Mouse (Mus musculus) thymus, adult 2 months (tissue): ENCODE measurements around the gene Hmg20b. TPM values are rescaled to one million over a fixed set of nuclear protein-coding genes. Genes with fewer than 3 reads are reported as not detected.
A peak's percentile ranks its signal among the peaks of the same experiment; 100 is the strongest.

Experiments
- DNase-seq: peaks from one replicate; pipeline ENCODE4 v3.0.0; 2021
- H3K27ac ChIP-seq: fragments of 200-500 bp; 2 replicates; pipeline ENCODE4 v1.5.1; 2012; ENCODE audit warnings: low read length, control low read depth; ENCODE audit not compliant: control insufficient read depth, insufficient read depth
- H3K27me3 ChIP-seq: fragments of 200-500 bp; 2 replicates; pipeline ENCODE4 v1.6.1; 2012; ENCODE audit warnings: mild to moderate bottlenecking, low read length, moderate library complexity, mixed read lengths; ENCODE audit not compliant: control insufficient read depth, insufficient read depth
- H3K36me3 ChIP-seq: fragments of 200-500 bp; 2 replicates; pipeline ENCODE4 v1.6.1; 2012; ENCODE audit warnings: mild to moderate bottlenecking, low read length, moderate library complexity; ENCODE audit not compliant: control insufficient read depth, insufficient read depth
- H3K4me1 ChIP-seq: fragments of 200-500 bp; replicated peaks from 2 replicates; pipeline ENCODE4 v1.6.1; 2012; ENCODE audit warnings: low read length; ENCODE audit not compliant: control insufficient read depth, insufficient read depth
- H3K4me3 ChIP-seq: fragments of 200-500 bp; 2 replicates; pipeline ENCODE4 v1.5.1; 2012; ENCODE audit warnings: mild to moderate bottlenecking, low read length, control low read depth, moderate library complexity; ENCODE audit not compliant: control insufficient read depth, insufficient read depth
- CTCF ChIP-seq: fragments of 200-500 bp; IDR thresholded peaks from 2 replicates; pipeline ENCODE4 v1.5.1; 2012; ENCODE audit warnings: mild to moderate bottlenecking, control low read depth, low read length, moderate library complexity, borderline replicate concordance; ENCODE audit not compliant: control insufficient read depth, poor library complexity, insufficient read depth; ENCODE audit errors: extremely low read depth
- POLR2A ChIP-seq: fragments of 200-500 bp; IDR thresholded peaks from 2 replicates; pipeline ENCODE4 v1.6.1; 2012; ENCODE audit warnings: mild to moderate bottlenecking, low read length, control low read depth, moderate library complexity; ENCODE audit not compliant: control insufficient read depth, poor library complexity, insufficient read depth; ENCODE audit errors: extremely low read depth
- WGBS: fragments of 180-500 bp; shearing (Covaris S2); methylation state at CpG from one replicate; pipeline ENCODE4 v1.1.7; 2018; 5-methylcytosine and 5-hydroxymethylcytosine counted together
- polyA plus RNA-seq: library from polyadenylated mRNA; depleted of rRNA; stranded (reverse); fragments of >200 nt; gene quantifications from 2 replicates; pipeline ENCODE4 v1.2.3, GENCODE M21; 2012

Gene Hmg20b
- polyA plus RNA-seq, 1 experiment = 199 TPM

- 70% methylated on average over 20 of the region's 20 CpGs for WGBS
- H3K4me3 ChIP-seq = no peak overlapping the region
- H3K27ac ChIP-seq = no peak overlapping the region
- H3K4me1 ChIP-seq = peaks cover 24% of the 10 kb centered on the region
- no peak for TF ChIP-seq CTCF
- no peak for DNase-seq
- peaks cover 23% of the 10 kb centered on the region for H3K36me3 ChIP-seq
- H3K27me3 ChIP-seq = no peaks in the 10 kb centered on the region
These were observed 33.0 kb downstream of the Hmg20b start for GRCm38 (mm10) chr10:81317273-81317672.

DNA sequence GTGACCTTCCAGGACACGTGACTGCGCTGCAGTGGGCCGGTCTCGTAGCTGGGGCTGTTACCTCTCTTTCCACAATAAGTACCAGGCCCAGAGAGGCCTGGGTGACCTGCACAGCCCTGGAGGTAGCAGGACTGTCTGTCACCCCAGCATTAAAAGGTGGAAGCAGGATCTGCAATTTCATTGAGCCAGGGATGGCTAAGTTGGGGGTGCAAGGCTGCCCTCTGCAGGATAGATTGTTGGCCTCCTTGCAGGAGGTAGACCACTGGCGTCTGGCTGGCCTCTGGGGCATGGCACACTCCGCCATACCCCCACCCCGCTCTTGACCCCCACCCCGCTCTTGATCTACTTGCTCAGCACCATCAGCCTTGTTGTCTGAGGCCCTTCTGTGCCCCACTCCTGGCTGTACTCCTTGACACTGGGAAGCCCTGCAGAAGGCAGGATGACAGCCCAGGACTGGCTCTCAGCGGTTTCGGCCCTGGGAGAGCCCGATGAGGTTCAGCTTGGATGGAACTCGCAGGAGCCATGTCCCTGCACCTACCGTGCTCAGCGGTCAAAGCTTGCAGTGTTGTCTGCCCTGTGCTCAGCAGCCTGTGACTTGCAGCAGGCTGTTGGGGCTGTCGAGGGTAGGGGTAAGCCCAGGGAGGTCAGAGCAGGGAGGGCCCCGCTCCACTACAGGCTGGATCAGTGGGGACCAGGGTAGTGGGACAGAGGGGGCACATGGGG is 33.8 kb downstream of the Hmg20b start:
- H3K27me3 ChIP-seq = no peaks in the 10 kb centered on the region
- no peak overlapping the region for H3K4me3 ChIP-seq
- peaks cover 22% of the 10 kb centered on the region for H3K4me1 ChIP-seq
- H3K27ac ChIP-seq = no peak overlapping the region
- TF ChIP-seq CTCF = peak; percentile 4; the same call in 1 of the 2 replicates
- no peak for TF ChIP-seq POLR2A
- WGBS = 85% methylated on average over 16 of the region's 16 CpGs
- H3K36me3 ChIP-seq = peaks cover 30% of the 10 kb centered on the region
- no peak for DNase-seq

DNA sequence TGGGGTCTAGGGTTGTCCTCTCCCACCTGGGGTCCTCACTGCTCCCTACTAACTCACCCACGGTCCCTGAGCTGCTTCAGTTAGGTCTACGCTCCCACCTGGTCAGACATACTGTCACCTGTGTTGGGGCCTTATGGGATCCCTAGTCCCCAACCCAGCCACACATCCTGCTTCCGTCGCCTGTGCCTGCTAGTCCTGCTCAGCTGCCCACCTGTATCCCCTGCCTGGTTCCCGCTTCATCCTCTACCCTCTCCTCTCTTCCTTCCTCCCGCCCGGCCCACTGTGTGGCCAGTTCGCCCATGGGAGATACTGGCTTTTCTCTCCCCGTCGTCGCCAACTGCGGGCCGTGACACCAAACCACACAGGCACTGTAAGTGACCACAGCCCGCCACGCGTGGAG is 34.7 kb downstream of the Hmg20b start:
- Histone ChIP-seq H3K4me3 (no peak overlapping the region), H3K4me1 (peaks cover 22% of the 10 kb centered on the region), H3K27ac (no peak overlapping the region), H3K36me3 (peaks cover 39% of the 10 kb centered on the region), H3K27me3 (no peaks in the 10 kb centered on the region)
- WGBS = 86% methylated on average over 16 of the region's 16 CpGs
- DNase-seq = no peak
- TF ChIP-seq POLR2A = no peak
- TF ChIP-seq CTCF = no peak

DNA sequence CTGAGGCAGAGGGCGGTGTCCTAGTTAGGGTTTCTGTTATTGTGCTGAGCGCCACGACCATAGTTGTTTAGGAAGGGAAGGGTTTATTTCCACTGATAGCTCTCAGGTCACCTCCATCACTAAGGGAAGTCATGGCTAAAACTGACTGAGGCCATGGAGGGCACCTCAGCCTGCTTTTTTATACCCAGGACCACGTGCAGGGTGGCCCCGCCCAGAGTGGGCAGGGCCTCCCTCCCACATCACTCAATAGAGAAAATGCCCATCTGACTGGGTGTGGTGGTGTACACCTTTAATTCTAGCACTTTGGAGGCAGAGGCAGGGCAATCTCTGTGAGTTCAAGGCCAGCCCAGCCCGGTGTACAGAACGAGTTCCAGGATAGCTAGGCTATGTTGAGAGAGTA is 36.1 kb downstream of the Hmg20b start:
- 83% methylated on average over 7 of the region's 7 CpGs for WGBS
- H3K27ac ChIP-seq = no peak overlapping the region
- no peak for DNase-seq
- peaks cover 53% of the 10 kb centered on the region for H3K36me3 ChIP-seq
- H3K4me3 ChIP-seq = no peak overlapping the region
- TF ChIP-seq CTCF = no peak
- no peak for TF ChIP-seq POLR2A
- no peaks in the 10 kb centered on the region for H3K27me3 ChIP-seq
- H3K4me1 ChIP-seq = peaks cover 13% of the 10 kb centered on the region

GRCm38 (mm10) chr10:81313581-81313980 is 36.7 kb downstream of the Hmg20b start:
- Histone ChIP-seq H3K4me3 (no peak overlapping the region), H3K36me3 (peaks cover 59% of the 10 kb centered on the region), H3K4me1 (peaks cover 9% of the 10 kb centered on the region), H3K27me3 (no peaks in the 10 kb centered on the region), H3K27ac (no peak overlapping the region)
- TF ChIP-seq POLR2A (no peak), CTCF (no peak)
- DNase-seq = no peak
- WGBS = 95% methylated on average over 13 of the region's 13 CpGs

GRCm38 (mm10) chr10:81309571-81309970 is 40.7 kb downstream of the Hmg20b start:
- no peak for DNase-seq
- Histone ChIP-seq H3K36me3 (peaks cover 76% of the 10 kb centered on the region), H3K4me3 (no peak overlapping the region), H3K4me1 (peaks cover 4% of the 10 kb centered on the region), H3K27me3 (no peaks in the 10 kb centered on the region), H3K27ac (no peak overlapping the region)
- WGBS = 74% methylated on average over 5 of the region's 5 CpGs
- no peak for TF ChIP-seq POLR2A
- no peak for TF ChIP-seq CTCF
